Mouse (Mus musculus) erythroblast, embryonic 14.5 days (primary cell): ENCODE results near the gene Lasp1. TPM values are rescaled to one million over a fixed set of nuclear protein-coding genes. Genes with fewer than 3 reads are reported as not detected.
A peak's percentile ranks its signal among the peaks of the same experiment; 100 is the strongest.

Experiments
- H3K27me3 ChIP-seq: 2 replicates; pipeline ENCODE4 v1.6.1; 2012; ENCODE audit warnings: inconsistent platforms; ENCODE audit not compliant: control insufficient read depth
- H3K36me3 ChIP-seq: 2 replicates; pipeline ENCODE4 v1.6.1; 2012; ENCODE audit warnings: mild to moderate bottlenecking, inconsistent platforms; ENCODE audit not compliant: control insufficient read depth
- H3K4me1 ChIP-seq: 2 replicates; pipeline ENCODE4 v1.6.1; 2012; ENCODE audit warnings: inconsistent platforms; ENCODE audit not compliant: control insufficient read depth
- H3K4me3 ChIP-seq: replicated peaks from 2 replicates; pipeline ENCODE3; 2012; ENCODE audit warnings: moderate library complexity, mild to moderate bottlenecking, inconsistent platforms
- H3K9me3 ChIP-seq: 2 replicates; pipeline ENCODE4 v1.6.1; 2012; ENCODE audit warnings: low read length, inconsistent platforms, mixed read lengths; ENCODE audit not compliant: control insufficient read depth
- GATA1 ChIP-seq: IDR thresholded peaks from 2 replicates; pipeline ENCODE4 v1.6.1; 2012; ENCODE audit warnings: low read length, inconsistent platforms, mixed read lengths
- TAL1 ChIP-seq: IDR thresholded peaks from 3 replicates; pipeline ENCODE4 v1.6.1; 2012; ENCODE audit warnings: low read length, inconsistent platforms, mixed read lengths
- polyA plus RNA-seq: library from polyadenylated mRNA; stranded (reverse); fragments of >175 nt; gene quantifications from 2 replicates; pipeline ENCODE4 v1.2.3, GENCODE M21; 2012

Gene Lasp1
- polyA plus RNA-seq, 1 experiment, result 0.56 TPM

DNA sequence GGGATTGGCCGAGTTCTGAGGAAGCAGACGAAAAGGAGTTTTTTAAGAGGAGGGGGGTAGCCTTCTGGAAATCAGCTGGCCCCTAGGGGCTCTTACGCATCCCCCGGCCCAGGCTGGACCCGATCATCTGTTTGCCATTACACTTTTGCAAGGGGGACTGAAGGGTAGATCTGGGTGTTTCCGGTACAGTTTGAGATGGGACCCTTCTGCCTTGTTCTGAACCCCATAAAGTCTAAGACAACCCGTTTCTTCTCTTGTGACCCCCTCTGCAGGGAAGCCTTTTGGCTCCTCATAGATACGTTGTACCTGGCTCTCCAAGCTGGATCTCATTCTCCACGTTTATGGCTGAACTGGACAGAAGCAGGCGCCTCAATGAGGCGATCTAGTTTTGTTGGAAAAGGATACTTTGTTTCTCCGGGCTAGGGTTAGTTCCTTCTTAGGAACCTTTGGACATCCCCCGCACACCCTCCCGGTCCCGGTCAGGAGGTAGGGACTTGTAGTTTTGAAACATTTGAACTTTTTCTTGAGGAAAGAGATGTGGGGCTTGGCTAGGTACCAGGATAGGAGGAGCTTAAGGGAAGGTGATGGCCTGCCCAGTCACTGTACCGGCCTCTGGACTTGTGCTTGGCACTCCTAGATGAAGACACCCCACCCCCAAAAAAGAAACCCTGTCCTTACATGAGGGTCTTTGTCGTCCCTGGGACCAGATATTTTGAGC, 2.0 kb downstream of the Lasp1 start:
- Histone ChIP-seq H3K4me3 (peak overlapping the region; percentile 74), H3K9me3 (no peaks in the 10 kb centered on the region), H3K36me3 (no peaks in the 10 kb centered on the region), H3K4me1 (peaks cover 45% of the 10 kb centered on the region), H3K27me3 (peaks cover 38% of the 10 kb centered on the region)
- TF ChIP-seq GATA1 (no peak), TAL1 (no peak)

DNA sequence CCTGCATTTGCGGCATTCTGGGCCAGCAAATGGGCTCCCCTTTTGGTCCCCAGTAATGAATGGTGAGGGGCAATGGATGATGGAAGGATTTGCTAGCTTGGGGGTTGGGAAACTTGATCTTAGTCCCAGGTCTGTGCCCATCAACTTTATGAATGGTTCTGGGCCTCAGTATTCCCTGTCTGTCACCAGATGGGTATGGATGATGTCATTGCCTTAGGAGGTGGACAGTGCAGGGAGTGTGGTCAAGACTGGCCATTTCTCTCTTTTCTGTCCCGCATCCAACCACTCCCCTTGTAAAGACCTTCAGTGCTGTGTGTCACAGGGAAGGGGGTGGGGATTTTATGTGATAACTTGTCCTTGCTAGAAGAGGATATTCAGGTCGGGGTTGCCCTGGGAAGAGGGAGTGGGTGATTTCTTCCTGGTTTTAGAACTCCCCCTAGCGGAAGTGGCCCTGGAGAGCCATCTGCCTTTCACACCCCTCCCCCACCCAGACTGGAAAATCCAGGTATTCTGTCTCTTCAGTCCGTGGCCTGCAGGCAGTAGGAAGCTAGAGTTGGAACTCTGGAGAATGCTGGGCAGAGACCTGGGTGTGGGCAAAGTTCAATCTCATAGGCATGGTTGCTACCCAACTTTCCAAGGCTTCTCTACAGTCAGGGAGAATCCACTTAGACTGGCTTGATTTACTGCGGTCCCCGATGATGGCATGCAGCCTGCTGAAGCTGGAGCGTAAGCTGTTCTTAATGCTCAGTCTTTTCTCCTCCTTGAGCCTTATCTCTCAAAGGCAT, 2.8 kb downstream of the Lasp1 start:
- peak overlapping the region; percentile 74 for H3K4me3 ChIP-seq
- peaks cover 38% of the 10 kb centered on the region for H3K27me3 ChIP-seq
- no peak for TF ChIP-seq GATA1
- no peak for TF ChIP-seq TAL1
- peaks cover 45% of the 10 kb centered on the region for H3K4me1 ChIP-seq
- H3K9me3 ChIP-seq, result no peaks in the 10 kb centered on the region
- H3K36me3 ChIP-seq, result no peaks in the 10 kb centered on the region; the same call in 1 of the 2 replicates

DNA sequence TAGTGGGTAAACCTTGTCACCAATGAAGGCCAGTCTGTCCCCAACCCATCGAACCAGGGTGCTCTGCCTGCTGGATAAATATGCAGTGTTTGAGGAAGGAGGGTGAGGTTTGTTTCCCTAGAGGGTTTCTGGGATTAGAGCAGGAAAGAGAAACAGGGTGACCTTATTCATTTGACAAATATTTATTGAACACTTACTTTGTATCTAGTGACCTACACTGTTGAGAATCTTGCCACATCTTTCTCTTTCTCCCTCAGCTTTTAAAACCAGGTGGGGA, 3.3 kb downstream of the Lasp1 start:
- TF ChIP-seq TAL1, result no peak
- Histone ChIP-seq H3K36me3 (no peaks in the 10 kb centered on the region; the same call in 1 of the 2 replicates), H3K4me3 (no peak overlapping the region), H3K27me3 (peaks cover 38% of the 10 kb centered on the region), H3K4me1 (peaks cover 44% of the 10 kb centered on the region), H3K9me3 (no peaks in the 10 kb centered on the region)

DNA sequence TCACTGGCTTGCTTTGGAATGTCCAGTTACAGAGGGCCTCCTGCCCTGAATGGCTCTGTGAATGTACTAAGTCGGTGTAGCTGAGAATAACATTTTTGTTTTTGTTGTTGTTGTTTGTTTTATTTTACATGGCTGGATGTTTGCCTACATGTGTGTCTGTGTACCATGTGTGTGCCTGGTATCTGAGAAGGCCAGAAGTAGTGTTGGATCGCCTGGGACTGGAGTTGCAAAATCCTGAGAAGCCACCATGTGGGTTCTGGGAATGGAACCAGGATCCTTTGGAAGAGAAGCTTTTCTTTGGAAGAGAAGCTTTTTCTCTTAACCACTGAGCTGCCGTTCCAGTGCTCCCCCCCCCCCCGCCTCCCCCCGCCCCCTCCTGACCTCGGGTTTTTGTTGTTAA, 3.7 kb downstream of the Lasp1 start:
- TF ChIP-seq GATA1, result no peak
- TF ChIP-seq TAL1, result no peak
- Histone ChIP-seq H3K4me1 (peaks cover 42% of the 10 kb centered on the region), H3K9me3 (no peaks in the 10 kb centered on the region), H3K36me3 (no peaks in the 10 kb centered on the region; the same call in 1 of the 2 replicates), H3K27me3 (peaks cover 38% of the 10 kb centered on the region), H3K4me3 (no peak overlapping the region)

DNA sequence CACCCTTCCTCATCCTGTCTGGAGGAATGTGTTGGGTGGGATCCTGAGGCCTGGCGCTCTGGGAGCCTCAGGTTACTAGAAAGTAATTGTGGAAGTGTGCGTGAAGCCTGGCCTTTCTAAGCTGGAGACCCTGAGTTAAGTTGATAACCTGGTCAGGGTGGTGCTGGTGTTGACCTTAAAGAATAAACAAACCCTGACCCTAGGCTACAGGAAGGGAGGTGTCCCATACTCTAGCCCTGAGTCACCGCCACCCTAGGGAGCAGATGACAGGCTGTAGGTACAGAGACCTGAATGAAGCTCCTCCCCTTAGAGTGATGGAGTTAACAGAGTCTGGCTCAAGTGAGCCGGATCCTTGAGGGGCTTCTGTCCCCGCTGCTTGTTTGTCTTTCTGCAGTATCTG, 5.0 kb downstream of the Lasp1 start:
- Histone ChIP-seq H3K9me3 (no peaks in the 10 kb centered on the region), H3K27me3 (peaks cover 26% of the 10 kb centered on the region), H3K4me3 (no peak overlapping the region), H3K4me1 (peaks cover 30% of the 10 kb centered on the region), H3K36me3 (peaks cover 3% of the 10 kb centered on the region; the same call in 1 of the 2 replicates)
- TF ChIP-seq GATA1 (no peak), TAL1 (no peak)

DNA sequence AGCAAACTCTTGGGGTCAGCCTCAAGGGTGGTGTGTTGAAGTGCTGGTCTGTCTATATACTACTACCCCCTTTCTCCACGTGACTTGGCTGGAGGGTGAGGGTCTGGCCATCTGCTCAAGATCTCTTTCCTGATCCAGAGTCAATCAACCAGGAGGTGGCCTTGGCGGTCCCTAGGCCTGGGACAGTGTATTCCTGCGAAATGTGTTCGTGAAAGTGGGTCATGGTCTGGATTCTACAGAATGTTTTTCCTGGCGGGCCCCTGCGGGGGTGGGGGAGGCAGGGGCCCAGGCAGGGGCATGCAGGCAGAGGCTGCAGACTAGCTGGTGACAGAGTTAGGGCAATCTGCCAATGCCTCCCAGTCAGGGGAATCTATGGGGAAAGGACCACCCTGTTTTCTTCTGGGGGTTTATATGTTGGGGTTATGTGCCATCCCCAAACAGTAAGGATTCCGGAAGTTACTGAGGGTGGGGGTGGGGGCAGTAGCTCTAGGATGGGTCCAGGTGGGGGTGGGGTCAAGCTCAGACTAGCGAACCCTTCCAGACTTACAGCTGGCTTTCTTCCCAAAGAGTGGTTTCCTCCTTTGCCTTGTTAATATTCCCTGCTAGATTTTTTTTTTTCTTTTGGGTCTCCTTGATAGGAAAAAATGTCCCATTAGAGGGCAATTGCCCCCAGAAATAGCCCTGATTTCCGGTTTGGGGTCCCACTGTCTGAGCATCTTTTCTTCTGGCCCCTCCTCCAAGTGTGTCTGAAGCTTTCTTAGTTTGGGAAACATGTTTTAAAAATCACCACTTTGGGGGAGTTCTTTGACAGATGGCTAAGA, 6.3 kb downstream of the Lasp1 start:
- Histone ChIP-seq H3K4me3 (no peak overlapping the region), H3K4me1 (peaks cover 20% of the 10 kb centered on the region), H3K9me3 (no peaks in the 10 kb centered on the region), H3K36me3 (peaks cover 9% of the 10 kb centered on the region; the same call in 1 of the 2 replicates), H3K27me3 (peaks cover 14% of the 10 kb centered on the region)
- no peak for TF ChIP-seq TAL1

DNA sequence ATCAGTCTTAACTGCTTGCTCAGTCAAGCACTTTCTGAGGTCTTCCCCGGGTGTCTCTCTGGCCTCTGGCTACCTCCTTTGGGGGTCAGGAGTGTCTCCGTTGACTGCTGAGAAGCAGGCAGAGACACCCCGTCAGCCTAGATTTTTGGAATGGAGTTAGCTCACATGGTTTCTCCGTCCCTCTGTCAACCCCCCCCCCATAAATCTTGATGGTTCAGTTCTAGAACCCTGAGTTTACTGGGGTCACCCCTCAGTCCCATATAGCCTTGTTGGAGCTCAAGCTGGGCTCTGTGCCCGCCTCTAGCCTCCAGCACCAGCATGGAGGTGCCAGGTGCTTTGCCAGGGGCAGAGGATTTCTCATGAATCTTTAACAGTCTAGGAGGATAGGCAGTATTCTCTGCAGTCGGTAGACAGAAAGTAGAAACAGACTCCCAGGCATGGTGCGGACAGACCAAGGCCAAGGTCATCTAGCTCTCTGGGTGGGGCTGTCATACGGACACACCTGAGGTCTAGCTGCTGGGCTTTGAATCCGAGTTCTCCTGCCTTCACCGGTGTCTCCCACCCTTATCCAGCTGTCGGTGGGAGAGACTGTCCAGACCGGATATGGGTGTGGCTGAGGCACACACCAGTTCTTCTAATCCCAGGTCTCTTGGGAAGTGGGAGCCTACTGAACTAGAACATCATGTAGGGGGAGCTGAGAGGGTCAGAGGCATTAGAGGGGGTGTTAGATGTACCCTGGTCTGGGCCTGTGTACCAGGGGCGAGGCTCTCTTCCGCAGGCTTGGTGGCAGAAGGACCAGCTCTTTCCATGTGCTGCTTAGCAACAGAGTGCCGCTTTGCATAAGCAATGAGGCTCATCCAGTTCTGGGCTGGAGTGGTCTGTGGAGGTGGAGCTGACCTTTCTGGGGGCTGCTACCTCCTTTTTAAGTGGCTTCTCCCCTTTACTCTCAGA, 7.1 kb downstream of the Lasp1 start:
- no peaks in the 10 kb centered on the region for H3K9me3 ChIP-seq
- TF ChIP-seq GATA1, result no peak
- no peak for TF ChIP-seq TAL1
- H3K4me1 ChIP-seq, result peaks cover 17% of the 10 kb centered on the region
- peaks cover 9% of the 10 kb centered on the region; the same call in 1 of the 2 replicates for H3K36me3 ChIP-seq
- H3K27me3 ChIP-seq, result peaks cover 6% of the 10 kb centered on the region
- no peak overlapping the region for H3K4me3 ChIP-seq

DNA sequence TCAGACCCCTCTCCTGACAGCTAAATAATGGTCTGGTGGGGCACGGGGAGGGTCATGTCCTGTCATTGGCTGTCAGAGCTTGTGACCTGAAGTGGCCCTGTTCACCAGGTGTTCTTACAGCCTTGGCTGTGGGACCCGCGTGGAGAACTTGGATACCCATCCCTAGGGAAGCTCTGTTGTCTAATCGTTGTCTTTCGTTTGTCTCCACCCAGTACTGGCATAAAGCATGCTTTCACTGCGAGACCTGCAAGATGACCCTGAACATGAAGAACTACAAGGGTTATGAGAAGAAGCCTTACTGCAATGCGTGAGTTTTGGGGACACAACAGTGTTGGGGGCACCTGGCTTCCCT, 7.8 kb downstream of the Lasp1 start:
- TF ChIP-seq TAL1 (no peak), GATA1 (no peak)
- no peak overlapping the region for H3K4me3 ChIP-seq
- H3K9me3 ChIP-seq, result no peaks in the 10 kb centered on the region
- no peaks in the 10 kb centered on the region for H3K27me3 ChIP-seq
- peaks cover 11% of the 10 kb centered on the region for H3K4me1 ChIP-seq
- H3K36me3 ChIP-seq, result peaks cover 9% of the 10 kb centered on the region; the same call in 1 of the 2 replicates
